Mouse (Mus musculus) hindbrain, embryonic 16.5 days (tissue): ENCODE data around the gene Sbf2. TPM values are rescaled to one million over a fixed set of nuclear protein-coding genes. Genes with fewer than 3 reads are reported as not detected.
A peak's percentile ranks its signal among the peaks of the same experiment; 100 is the strongest.
"Not testable (repeated sequence)": the region's sequence is repeated elsewhere in the genome, so short reads cannot be mapped to it uniquely, and the experiment has no call there.

Experiments used
- ATAC-seq: fragments of 200-750 bp; cut with Nextera tagmentation; 2 replicates; pipeline ENCODE4 v1.8.0; 2017; ENCODE audit warnings: moderate TSS enrichment, moderate library complexity
- H3K27ac ChIP-seq: fragments of 300-500 bp; sonication (generic); 2 replicates; pipeline ENCODE4 v1.5.1; 2014; ENCODE audit warnings: low read depth, mild to moderate bottlenecking, control low read depth, low read length, moderate library complexity
- H3K27me3 ChIP-seq: fragments of 300-500 bp; sonication (generic); replicated peaks from 2 replicates; pipeline ENCODE4 v1.6.1; 2014; ENCODE audit warnings: low read length; ENCODE audit not compliant: control insufficient read depth, insufficient read depth
- H3K36me3 ChIP-seq: fragments of 300-500 bp; sonication (generic); 2 replicates; pipeline ENCODE4 v1.6.1; 2014; ENCODE audit warnings: mild to moderate bottlenecking, low read length, moderate library complexity, mixed read lengths; ENCODE audit not compliant: control insufficient read depth, insufficient read depth
- H3K4me1 ChIP-seq: fragments of 300-500 bp; sonication (generic); 2 replicates; pipeline ENCODE4 v1.6.1; 2014; ENCODE audit warnings: low read depth, low read length; ENCODE audit not compliant: control insufficient read depth, insufficient read depth
- H3K4me2 ChIP-seq: fragments of 300-500 bp; sonication (generic); 2 replicates; pipeline ENCODE4 v1.6.1; 2014; ENCODE audit warnings: mild to moderate bottlenecking, low read length, control low read depth, moderate library complexity
- H3K4me3 ChIP-seq: fragments of 300-500 bp; sonication (generic); 2 replicates; pipeline ENCODE4 v1.5.1; 2014; ENCODE audit warnings: mild to moderate bottlenecking, low read length, control low read depth, moderate library complexity
- H3K9ac ChIP-seq: fragments of 300-500 bp; sonication (generic); 2 replicates; pipeline ENCODE4 v1.6.1; 2014; ENCODE audit warnings: low read depth, mild to moderate bottlenecking, control low read depth, low read length, moderate library complexity
- H3K9me3 ChIP-seq: fragments of 300-500 bp; sonication (generic); 2 replicates; pipeline ENCODE4 v1.6.1; 2014; ENCODE audit warnings: mild to moderate bottlenecking, low read length, moderate library complexity; ENCODE audit not compliant: control insufficient read depth
- WGBS: fragments of 180-500 bp; shearing (Covaris S2); extraction: QIAGEN DNeasy Blood & Tissue Kit; methylation state at CpG from one replicate; pipeline ENCODE4 v1.1.7; 2014; 5-methylcytosine and 5-hydroxymethylcytosine counted together
- polyA plus RNA-seq: library from polyadenylated mRNA; unstranded; fragments of >200 nt; fragmentation: Nextera tagmentation; extraction: Ambion mirVana; gene quantifications from 2 replicates; pipeline ENCODE4 v1.2.1, GENCODE M21; 2015

The Sbf2 gene
- polyA plus RNA-seq, 1 experiment from 2014 or later: 51.8 TPM

DNA sequence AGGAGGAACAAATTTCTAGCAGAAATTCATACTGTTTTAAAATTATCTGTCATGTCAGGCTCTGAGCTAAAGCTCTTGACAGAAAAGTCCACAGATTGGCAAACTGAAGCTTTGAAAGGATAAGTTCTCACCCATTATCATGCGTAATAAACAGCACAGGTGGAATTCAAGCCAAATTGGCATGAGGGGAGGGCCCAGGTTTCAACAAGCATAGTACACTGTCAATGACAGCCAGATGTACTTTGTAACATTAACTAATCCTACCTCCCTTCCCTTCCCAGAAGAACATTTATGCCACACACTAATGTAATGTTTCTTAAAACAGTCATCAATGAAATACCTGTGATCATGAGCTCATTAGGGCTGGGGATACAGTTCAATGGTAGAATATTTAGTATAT, 17.6 kb downstream of the Sbf2 start:
- H3K9ac ChIP-seq: no peak overlapping the region
- 86% methylated on average over 1 of the region's 1 CpGs for WGBS
- no peak overlapping the region for H3K4me2 ChIP-seq
- no peaks in the 10 kb centered on the region for H3K9me3 ChIP-seq
- H3K4me1 ChIP-seq: no peaks in the 10 kb centered on the region
- no peak overlapping the region for H3K4me3 ChIP-seq
- no peaks in the 10 kb centered on the region for H3K27me3 ChIP-seq
- H3K27ac ChIP-seq: no peak overlapping the region
- ATAC-seq: no peak
- no peaks in the 10 kb centered on the region for H3K36me3 ChIP-seq

DNA sequence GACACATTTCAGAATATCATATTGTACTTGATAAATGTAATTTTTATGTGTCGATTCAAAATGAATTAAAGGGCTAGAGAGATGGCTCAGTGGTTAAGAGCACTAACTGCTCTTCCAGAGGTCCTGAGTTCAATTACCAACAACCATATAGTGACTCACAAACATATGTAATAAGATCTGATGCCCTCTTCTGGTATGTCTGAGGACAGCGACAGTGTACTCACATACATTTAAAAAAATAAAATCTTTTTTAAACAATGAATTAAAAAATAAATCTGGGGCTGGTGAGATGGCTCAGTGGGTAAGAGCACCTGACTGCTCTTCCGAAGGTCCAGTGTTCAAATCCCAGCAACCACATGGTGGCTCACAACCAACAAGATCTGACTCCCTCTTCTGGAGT, 20.7 kb downstream of the Sbf2 start:
- H3K36me3 ChIP-seq, H3K27ac ChIP-seq, H3K4me2 ChIP-seq, H3K27me3 ChIP-seq, H3K4me1 ChIP-seq, ATAC-seq, H3K9ac ChIP-seq, H3K9me3 ChIP-seq, H3K4me3 ChIP-seq: not testable (repeated sequence)
- 93% methylated on average over 3 of the region's 3 CpGs for WGBS

DNA sequence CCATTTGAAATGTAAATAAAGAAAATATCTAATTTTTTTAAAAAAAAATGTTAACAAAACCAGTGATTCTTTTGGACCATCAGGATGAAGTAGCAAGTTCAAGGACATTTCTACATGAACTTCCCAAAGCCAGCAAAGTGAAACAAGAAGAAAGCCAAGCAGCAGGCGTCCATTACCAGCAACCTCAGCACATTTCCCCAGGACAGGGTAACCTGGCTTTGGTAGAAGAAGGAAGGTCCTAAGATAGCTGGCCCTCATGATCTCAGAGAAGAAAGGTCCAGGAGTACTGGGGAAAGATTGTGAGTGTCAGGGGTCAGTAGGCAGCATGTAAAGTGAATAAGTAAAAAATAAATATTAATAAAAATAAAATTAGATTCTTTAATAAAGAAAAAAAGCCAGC, 27.0 kb downstream of the Sbf2 start:
- ATAC-seq: no peak
- Histone ChIP-seq H3K9ac (no peak overlapping the region), H3K27me3 (no peaks in the 10 kb centered on the region), H3K4me2 (no peak overlapping the region), H3K36me3 (no peaks in the 10 kb centered on the region), H3K27ac (no peak overlapping the region), H3K9me3 (no peaks in the 10 kb centered on the region), H3K4me1 (no peaks in the 10 kb centered on the region), H3K4me3 (no peak overlapping the region)
- WGBS: 92% methylated on average over 1 of the region's 1 CpGs

DNA sequence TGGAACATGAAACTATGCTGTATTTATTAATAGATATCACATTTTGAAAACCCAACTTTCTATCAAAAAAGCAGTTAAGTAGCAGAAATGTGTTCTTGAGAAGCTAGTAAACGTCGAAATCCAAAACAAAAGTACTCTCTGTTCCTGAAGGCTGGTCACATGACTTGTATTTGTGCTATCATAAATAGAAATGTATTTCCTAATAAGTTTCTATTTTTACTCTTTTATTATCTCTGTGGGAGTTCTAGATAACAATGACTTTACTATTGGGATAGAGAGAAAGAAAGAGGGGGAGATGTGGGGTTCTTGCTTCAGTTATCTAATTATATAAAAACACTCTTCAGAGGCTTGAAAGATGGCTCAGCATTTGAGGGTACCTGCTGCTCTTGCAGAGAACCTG, 29.5 kb downstream of the Sbf2 start:
- no peaks in the 10 kb centered on the region for H3K36me3 ChIP-seq
- no peak overlapping the region for H3K27ac ChIP-seq
- no peak overlapping the region for H3K9ac ChIP-seq
- H3K4me2 ChIP-seq: no peak overlapping the region
- H3K9me3 ChIP-seq: no peaks in the 10 kb centered on the region
- H3K27me3 ChIP-seq: no peaks in the 10 kb centered on the region
- ATAC-seq: no peak
- no peaks in the 10 kb centered on the region for H3K4me1 ChIP-seq
- no peak overlapping the region for H3K4me3 ChIP-seq
- 79% methylated on average over 2 of the region's 2 CpGs for WGBS

DNA sequence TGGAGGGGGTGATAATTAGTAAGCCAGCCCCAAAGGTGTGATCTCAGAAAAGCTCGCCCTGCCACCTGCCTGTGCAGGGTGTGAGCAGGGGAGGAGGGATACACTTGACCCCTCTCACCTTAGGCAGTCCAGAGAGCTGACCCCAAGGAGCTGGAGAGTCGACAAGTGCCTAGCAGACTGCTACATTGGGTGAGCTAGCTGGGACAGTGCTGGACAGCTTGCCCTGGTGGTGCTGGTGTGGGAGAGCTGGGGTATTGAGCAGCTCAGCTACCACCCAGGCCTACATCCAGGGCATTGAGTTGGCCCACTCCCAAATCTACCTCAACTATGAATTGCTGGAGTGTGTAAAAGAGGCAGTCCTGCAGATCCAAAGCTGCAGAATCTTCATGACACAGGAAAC, 30.6 kb downstream of the Sbf2 start:
- H3K4me2 ChIP-seq: no peak overlapping the region
- 82% methylated on average over 2 of the region's 2 CpGs for WGBS
- peak; percentile 40 for ATAC-seq

DNA sequence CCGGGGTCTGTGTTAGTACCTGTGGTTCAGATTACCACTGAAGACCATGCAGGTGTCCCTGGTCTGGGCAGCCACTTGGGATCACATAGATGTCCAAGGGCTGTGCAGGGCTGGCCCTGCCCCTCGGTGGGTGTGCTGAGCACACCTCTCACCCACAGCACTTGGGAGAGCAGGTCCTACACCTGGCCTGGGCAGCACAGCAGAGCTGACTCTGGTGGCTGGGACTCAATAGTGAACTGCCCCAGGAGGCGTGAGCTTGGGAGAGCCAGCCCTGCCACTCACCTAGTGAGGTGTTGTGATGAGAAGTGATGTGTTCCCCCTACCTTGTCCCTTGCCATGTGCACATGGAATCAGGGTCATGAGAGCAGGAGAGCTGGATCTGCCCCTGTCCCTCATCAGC, 31.0 kb downstream of the Sbf2 start:
- WGBS: 94% methylated on average over 3 of the region's 3 CpGs
- Histone ChIP-seq H3K36me3 (no peaks in the 10 kb centered on the region), H3K4me3 (no peak overlapping the region), H3K27me3 (no peaks in the 10 kb centered on the region), H3K4me2 (no peak overlapping the region), H3K27ac (no peak overlapping the region), H3K9ac (no peak overlapping the region), H3K9me3 (no peaks in the 10 kb centered on the region), H3K4me1 (no peaks in the 10 kb centered on the region)
- ATAC-seq: peak; percentile 64

More for the DNA sequence above, 30.6 kb downstream of the Sbf2 start:
- Histone ChIP-seq H3K4me3 (no peak overlapping the region), H3K27ac (no peak overlapping the region), H3K9ac (no peak overlapping the region), H3K9me3 (no peaks in the 10 kb centered on the region), H3K4me1 (no peaks in the 10 kb centered on the region), H3K36me3 (no peaks in the 10 kb centered on the region), H3K27me3 (no peaks in the 10 kb centered on the region)

DNA sequence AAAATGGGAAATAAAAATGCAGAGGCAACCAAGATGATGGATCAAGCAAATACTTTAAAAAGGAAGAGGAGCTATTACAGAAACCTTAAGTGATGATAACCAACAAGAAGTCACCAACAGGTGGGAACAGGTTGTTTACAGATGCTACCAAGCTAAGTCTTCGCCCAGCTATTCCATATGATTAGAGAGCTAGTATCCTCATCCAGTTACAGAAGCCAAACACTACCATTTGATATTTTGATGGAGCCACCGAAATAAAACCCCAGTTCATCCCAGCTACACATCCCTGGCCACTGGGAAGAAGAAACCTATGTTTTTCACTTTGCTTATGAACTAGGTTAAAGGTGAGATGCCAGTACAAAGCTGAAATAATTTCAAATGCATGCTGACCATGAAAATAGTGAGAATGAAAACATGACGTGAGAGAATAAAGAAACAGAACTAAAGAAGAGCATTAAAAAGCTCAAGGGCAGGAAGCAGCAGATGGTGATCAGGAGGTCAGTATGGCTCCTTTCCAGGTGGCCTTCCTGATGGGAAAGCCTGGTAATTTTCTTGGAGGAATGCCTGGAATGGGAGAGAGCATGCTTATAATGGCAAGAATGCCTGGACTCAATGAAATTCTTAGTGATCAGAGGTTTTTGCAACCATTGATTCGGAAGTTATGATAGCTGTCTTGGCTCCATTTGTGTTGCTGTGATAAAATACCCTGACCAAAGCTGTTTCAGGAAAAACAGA, 48.7 kb downstream of the Sbf2 start:
- no peak overlapping the region for H3K9ac ChIP-seq
- H3K36me3 ChIP-seq: no peaks in the 10 kb centered on the region
- H3K4me2 ChIP-seq: no peak overlapping the region
- ATAC-seq: no peak
- no peaks in the 10 kb centered on the region for H3K4me1 ChIP-seq
- no peak overlapping the region for H3K27ac ChIP-seq
- no peaks in the 10 kb centered on the region for H3K27me3 ChIP-seq
- no peak overlapping the region for H3K4me3 ChIP-seq
- WGBS: 78% methylated on average over 4 of the region's 4 CpGs
- H3K9me3 ChIP-seq: no peaks in the 10 kb centered on the region

DNA sequence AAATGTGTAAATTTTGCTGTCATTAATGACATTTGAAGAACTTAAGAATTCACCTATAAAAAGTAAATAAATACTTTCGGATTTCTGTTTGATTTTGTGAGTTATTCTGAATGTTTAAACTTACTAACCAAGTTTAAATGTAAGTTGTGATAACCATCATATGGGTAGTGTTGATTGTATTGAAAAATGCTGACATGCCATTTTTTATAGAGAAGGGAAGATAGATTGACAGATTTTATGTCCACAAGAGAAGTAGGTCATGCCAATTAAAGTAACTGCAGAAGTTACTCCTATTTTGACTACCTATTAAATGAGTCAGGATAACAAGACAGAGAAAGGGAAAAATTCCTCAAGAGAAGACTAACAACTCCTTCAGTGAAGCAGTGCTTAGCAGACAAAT, 53.1 kb downstream of the Sbf2 start:
- 96% methylated on average over 1 of the region's 1 CpGs for WGBS

DNA sequence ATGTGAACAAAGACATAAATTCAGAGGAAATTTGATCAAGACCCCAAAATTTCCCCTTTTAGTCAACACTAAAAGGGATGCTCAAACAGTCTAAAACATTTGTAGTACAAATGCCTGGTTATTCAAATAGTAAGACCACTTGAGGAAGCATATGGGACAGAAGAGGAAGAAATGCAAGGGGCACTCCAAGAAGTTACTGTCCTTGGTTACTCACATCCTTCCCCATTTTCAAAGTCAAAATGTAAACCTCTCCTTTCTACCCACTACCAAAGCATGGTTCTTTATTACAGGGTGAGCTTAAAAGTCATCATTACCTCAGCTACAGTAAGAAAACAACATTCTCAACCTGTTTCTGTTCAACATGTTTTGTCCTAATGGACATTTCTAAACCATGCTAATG, 57.7 kb downstream of the Sbf2 start:
- no peaks in the 10 kb centered on the region for H3K4me1 ChIP-seq
- H3K9ac ChIP-seq: no peak overlapping the region
- 0 out of 2 replicates have a peak, but pooled peaks cover 2% of the 10 kb centered on the region for H3K36me3 ChIP-seq
- no peaks in the 10 kb centered on the region for H3K9me3 ChIP-seq
- no peaks in the 10 kb centered on the region for H3K27me3 ChIP-seq
- H3K4me3 ChIP-seq: no peak overlapping the region
- no peak overlapping the region for H3K27ac ChIP-seq
- no peak for ATAC-seq
- H3K4me2 ChIP-seq: no peak overlapping the region

More for the DNA sequence above, 53.1 kb downstream of the Sbf2 start:
- 0 out of 2 replicates have a peak, but pooled peaks cover 2% of the 10 kb centered on the region for H3K36me3 ChIP-seq
- no peak overlapping the region for H3K9ac ChIP-seq
- ATAC-seq: no peak
- H3K27me3 ChIP-seq: no peaks in the 10 kb centered on the region
- no peak overlapping the region for H3K27ac ChIP-seq
- no peak overlapping the region for H3K4me2 ChIP-seq
- no peaks in the 10 kb centered on the region for H3K4me1 ChIP-seq
- H3K4me3 ChIP-seq: no peak overlapping the region
- H3K9me3 ChIP-seq: no peaks in the 10 kb centered on the region
